Mouse (Mus musculus) adrenal gland, postnatal 14 days (tissue): Measurements from ENCODE around the gene Nup43. TPM values are rescaled to one million over a fixed set of nuclear protein-coding genes. Genes with fewer than 3 reads are reported as not detected.
A peak's percentile ranks its signal among the peaks of the same experiment; 100 is the strongest.
"Not testable (repeated sequence)": the region's sequence is repeated elsewhere in the genome, so short reads cannot be mapped to it uniquely, and the experiment has no call there.

ENCODE experiments used
- DNase-seq: peaks from one replicate; pipeline ENCODE4 v3.0.0; 2021; ENCODE audit warnings: mixed read lengths
- long read RNA-seq, 2 experiments: library from polyadenylated mRNA; stranded (forward); transcript quantifications; one replicate each; pipeline ENCODE4 v2.0.0; 2021
- total RNA-seq: library from RNA; stranded (reverse); gene quantifications from 2 replicates; pipeline ENCODE4 v1.2.3, GENCODE M21; 2021

Gene Nup43
- 10.7 and 12.3 TPM in 2 replicates for total RNA-seq
- long read RNA-seq, experiment 1, transcript Nup43-201 (8 exons, 1,286 nt): major isoform, 8 of 11 reads
- long read RNA-seq, experiment 1, partial matches to known transcripts: 0 of 11 reads
- long read RNA-seq, experiment 1, other reads (novel, unspliced or antisense): 3 of 11 reads
- long read RNA-seq, experiment 2, transcript Nup43-201 (8 exons, 1,286 nt): major isoform, 7 of 9 reads
- long read RNA-seq, experiment 2, partial matches to known transcripts: 1 of 9 reads
- long read RNA-seq, experiment 2, other reads (novel, unspliced or antisense): 1 of 9 reads

DNA sequence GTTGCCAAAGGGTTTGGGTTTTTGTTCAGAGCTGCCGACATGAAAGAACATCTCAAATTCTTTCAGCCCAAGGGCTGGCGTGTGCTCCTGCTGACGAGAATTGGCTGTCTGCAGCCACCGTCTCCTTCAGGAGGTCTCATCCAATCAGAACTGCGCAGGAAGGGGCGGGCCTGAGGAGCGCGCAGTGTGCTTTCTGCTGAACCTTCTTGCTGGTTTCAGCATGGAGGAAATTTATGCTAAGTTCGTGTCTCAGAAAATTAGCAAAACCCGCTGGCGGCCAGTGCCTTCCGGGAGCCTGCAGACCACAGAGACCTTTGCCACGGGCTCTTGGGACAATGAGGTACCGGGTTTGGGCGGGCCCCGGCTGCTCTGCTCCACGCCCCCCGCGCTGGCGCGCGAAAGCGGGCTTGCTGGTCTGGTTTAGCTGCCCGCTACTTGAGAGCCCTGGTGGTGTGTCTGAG, at the start of gene Nup43:
TSS of gene Nup43 (plus strand) at position 162 of the 461 bp plus-strand sequence.
- peak; percentile 94 for DNase-seq

DNA sequence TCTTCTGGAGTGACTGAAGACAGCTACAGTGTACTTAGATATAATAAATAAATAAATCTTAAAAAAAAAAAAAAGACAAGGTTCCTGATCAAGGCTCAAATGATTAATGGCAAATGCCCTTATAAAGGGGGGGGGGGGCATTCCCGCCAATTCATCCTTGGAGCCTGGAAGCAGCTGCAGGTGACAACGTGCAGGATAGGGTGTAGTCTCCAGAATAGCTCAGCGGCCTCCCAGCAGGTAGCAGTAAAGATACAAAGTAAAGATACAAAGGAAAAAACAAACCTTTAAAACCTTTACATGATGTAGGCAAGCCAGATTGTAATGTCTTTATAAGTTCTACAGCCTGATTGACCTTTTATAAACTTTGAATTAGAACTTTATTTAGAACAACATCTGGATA, 49.7 kb upstream of the Nup43 start:
- DNase-seq: not testable (repeated sequence)

DNA sequence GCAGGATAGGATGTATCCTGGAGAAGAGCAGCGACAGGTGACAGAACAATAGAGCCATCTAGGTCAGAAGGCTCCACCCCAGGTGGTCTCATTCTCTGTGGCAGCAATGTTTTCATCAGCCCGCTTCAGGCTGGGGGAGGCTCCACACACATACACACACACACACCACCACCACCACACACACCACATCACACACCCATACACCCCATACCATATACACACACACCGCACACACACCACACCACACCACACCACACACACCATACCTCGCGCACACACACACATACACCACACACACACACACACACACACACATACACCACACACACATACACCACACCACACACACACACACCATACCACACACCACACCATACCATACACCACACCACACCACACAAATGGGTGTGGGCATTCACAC, 47.5 kb upstream of the Nup43 start:
- DNase-seq: no peak

DNA sequence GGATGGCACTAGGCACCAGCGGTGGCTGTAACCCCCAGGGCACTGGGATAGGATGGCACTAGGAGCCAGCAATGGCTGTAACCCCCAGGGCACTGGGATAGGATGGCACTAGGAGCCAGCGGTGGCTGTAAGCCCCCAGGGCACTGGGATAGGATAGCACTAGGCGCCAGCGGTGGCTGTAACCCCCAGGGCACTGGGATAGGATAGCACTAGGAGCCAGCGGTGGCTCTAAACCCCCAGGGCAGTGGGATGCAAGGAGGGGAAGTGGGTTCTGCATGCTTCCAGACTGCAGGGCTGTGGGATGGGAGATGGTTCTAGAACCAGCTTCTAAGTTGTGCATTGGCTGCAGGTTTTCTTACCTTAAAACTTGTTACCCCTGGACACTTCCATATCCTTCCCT, 46.6 kb upstream of the Nup43 start:
- DNase-seq: no peak

DNA sequence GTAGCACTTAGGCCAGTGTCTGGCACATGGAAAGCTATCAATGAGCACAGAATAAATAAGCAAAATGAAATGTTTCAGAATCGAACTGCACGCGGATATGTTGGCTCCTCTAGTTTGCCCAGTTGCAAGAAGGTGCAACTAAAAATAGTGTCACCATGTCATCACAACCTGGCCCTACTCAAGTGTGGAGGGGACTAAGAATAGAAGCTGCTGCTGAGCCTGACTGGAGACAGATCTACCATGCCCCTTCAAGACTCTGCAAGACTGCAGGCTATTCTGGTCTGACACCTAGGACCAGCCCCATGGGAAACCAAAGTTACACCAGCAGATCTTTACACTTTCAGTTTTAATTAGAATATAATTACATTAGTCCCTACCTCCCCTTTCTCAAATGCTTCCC, 44.9 kb upstream of the Nup43 start:
- DNase-seq: no peak

DNA sequence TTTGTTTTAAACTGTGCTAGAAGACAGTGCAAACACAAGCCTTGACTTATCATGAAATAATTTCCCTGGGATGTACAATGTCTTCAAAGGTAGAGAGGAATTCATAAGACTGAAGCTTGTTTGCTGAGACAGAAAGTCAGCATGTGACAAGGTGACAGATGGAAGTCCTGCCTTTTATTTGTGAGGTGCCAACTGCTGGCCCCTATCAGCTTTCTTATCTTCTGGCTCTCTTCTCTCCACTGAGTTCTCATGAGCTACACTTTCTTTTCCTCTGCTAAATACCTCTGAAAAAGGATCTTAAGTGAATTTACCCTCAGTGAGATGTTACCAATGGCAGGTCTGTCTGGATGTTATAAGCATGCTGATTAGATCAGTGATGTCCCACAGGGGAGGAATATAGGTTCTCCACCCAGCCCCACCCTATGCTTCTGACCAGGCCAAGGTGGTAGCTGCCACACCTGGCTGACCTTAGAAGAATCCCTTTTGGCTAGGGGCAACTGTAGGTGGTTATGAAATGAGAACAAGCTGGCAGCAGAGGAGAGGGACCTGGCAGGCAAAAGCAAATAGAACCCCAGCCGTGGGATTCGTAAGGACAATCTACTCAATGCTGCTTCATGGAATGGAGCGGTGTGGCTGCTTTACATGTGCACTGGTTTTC, 43.3 kb upstream of the Nup43 start:
- no peak for DNase-seq

DNA sequence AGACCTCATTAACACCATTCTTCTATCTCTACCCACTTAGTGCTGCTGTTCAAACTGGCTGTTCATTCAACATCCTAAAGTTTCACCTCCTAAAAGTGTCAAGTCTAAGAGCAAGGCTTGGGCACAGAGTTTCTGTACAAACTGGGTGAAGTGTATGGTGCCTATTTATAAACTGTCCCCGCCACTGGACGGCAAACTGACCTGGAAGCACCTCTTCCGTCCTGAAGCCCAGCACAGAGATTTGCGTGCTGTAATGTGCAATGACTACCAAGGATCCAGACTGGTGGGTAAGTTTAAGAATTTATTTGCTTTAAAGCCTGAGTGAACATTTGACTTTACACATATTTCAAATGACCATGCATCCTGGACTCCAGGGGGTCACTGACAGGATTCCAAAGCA, 38.2 kb upstream of the Nup43 start:
- DNase-seq: no peak

DNA sequence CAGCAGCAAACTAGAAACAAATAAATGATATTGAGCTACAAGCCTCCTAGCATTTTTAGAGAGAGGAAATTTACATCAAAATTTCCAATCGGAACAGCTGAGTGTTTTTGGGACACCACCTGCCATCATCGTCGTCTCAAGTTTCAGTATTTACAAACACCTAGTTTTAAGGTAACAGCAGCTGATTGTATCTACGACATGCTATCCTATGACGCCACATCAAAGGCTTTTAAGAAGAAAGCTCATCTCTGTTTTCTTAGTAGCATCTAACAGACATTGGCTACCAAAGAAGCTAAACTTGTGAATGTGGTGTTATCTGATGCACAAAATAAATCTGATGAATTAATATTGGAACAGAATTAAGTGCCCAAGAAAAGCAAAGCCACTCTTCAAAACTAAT, 37.0 kb upstream of the Nup43 start:
- no peak for DNase-seq

DNA sequence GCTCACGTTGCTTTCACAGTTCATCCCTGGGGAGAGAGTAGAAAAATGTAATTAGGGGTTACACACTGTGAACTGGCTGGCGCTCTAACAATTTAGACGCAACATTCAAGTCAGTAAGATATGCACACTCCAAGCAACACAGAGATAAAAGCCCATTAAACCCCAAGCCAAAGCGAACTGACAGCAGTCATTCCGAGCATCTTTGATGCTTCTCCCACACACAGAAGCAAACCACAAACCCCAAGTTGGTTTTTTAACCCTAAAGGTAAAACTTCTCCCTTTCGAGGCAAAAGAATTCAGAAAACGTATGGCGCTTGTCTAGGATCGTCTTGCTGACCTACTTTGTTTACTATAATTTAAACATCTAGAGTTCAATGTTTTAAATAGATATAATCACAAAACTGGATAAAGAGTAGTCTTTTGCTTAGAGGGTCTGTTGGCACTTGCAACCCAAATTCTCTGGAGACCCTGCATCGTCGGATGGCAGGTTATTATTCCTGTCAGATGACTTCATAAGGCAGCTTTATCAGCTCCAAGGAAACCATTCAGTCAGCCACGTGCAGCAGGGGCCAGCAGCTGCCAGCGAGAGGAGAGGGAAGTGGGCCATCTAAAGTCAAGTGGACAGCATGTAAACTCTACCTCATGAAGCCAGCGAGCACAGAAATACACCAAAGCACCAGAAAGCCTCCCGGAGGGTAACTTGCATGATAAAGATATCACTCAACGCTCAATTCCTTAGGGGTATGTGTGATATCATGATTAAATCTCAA, 36.2 kb upstream of the Nup43 start:
- DNase-seq: no peak

DNA sequence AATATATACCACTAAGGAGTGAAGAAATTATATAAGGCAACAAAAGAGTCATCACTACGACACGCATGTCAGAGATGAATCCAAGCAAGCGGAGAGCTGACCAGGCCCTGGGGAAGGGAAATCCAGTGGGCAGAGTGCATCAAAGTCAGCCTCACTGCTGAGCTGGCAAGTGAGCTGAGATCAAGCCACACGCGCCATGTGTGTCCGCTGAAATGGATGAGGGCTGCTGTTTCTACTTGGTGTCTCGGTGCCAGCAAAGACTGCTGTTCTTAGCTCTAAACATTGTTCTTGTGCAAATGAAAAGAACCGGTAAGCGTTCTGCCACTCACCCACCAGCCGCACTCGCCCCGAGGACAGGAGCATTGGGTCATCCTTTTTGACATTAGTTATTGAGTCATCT, 26.9 kb upstream of the Nup43 start:
- no peak for DNase-seq

DNA sequence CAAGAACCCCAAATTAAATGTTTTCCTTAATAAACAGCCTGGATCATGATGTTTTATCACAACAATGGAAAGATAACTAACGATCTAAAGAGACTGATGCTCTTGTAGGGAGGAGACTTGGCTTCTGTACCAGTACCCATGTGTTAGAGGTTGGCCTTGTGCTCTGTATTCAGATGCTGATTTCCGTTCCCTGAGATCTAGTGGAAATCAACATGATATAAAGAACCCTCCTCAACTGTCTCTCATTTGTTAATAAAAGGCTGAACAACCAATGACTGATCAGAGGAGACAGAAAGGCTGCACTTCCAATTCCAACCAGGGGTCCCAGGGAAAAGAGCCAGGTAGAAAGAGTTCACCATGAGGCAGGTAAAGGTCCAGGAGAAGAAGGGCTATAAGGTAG, 21.4 kb upstream of the Nup43 start:
- DNase-seq: no peak

DNA sequence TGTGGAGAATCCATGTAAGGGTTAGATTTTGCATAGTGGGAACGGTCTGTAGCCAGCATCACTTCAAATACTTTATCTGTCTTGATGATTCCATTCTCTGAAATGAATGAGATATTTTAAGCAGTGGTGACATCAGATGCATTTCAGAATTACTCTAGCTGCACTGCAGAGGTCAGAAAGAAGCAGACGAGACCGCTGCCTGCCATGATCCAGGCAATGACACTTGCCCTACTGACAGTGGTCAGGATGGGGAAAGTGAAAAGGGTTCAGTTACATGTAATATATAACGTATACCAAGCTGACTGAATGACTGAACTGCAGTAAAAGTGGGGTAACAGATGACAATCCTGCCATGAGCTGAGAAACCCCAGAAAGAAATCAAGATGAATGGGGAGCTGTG, 18.2 kb upstream of the Nup43 start:
- no peak for DNase-seq

DNA sequence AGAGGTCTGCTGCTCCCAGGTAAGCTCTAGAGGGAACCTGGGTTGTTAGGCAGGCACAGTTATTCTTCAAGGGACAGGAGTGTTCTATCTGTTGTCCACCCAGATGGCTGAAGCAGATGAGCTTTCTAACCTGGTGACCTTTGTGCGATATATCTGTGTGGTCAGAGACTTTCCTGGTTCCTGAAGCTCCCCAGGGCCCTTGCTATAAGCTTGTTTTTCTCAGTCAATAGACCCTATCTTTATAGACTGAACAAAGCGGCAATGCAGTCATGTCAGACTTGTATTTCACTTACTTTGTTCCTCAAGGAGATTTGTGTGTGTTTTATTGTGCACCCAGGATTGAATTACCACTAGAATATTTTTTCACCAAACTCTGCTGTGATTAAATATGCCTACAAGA, 16.2 kb upstream of the Nup43 start:
- DNase-seq: no peak

DNA sequence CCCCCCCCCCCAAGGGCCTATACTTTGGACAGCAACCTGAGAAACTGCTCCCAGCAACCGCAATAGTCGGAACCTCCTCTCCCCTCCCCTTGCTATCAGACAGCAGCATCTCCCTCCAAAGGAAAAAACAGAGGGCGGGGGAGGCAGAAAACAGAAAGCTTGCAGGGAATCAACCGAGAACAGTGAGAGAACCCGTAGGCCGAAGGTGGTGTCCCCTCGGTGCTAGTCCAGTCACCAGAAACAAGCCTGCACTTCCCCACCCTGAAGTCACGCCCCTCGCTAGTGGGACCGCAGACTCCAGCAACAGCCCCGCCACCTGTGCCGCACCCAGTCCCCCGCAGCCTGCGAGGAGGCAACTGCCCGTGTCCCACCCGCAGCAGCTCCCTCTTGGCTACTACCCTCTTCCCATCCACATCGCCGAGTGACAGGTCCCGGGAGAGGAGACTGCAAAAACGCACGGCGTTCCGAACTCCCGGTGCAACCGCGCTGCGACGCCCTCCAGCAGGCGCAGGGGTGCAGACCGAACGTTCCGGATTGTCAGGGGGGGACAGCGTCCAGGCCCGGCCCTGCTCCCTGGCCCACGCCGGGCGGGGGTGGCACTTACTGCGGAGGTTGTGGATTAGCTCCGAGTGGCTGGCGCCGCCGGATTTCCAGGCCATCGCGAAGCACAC, 4.7 kb upstream of the Nup43 start:
- peak; percentile 92 for DNase-seq

DNA sequence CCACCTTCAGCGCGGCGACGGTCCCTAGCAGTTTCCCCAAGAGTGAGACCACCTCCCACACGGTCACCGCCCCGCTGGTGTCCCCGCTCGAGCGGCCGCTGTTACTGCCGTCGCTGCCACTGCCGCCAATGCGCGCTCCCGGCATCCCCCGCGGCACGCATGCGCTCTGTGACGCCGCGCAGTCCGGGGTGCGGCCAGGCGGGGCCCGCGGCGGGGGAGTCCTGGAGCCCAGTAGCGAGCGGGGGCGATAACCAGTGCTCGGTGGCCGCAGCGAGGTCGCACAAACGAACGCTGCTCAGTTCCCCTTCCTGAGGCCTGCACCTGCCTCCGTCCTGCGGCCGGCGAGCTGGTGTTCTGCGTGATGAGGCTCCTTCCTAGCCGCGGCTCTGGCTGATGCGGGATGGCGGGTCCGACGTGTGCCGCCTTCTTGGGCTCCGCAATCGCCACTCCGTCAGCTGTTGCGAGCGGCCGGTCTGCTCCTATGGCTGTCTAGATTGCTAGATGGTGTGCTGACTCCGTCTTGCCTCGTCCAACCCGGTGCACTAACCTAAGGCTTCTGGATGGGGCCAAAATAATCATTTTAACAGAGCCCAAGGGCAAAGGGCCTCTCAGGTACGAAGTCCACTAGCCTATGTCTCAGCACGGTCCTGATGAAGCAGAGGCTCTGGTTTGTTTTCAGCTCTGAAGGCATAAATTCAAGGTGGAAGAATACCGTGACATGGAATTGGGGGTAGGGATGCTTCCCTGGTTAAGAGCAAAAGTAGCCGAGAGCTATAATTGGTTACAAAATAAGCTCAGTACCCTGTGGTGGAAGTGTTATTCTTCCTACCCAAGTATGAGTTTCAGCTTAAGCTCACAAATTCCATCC, 3.9 kb upstream of the Nup43 start:
- peak; percentile 96 for DNase-seq

DNA sequence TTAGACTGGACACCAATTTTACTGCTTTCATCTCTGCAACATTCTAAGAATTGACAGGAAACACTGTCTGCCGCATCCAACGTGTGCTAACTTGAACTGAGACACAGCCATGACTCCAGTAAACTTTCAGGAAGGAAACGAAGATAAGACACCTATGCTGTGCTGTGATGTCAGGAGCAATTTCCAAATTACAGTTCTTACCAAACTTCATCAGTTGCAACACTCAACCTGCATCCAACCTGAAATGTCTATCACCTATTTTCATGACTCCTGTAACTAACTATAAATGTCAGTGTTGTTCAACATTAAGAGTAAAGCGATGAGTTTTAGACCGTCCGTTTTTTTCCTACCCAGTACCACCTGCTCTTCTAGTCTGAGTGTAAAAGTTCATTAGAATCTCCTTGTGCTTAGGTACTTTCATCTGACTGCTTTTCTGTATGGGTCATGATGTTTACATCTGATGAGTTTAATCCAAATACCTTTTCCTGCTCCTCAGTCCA, 3.2 kb upstream of the Nup43 start:
- DNase-seq: no peak

DNA sequence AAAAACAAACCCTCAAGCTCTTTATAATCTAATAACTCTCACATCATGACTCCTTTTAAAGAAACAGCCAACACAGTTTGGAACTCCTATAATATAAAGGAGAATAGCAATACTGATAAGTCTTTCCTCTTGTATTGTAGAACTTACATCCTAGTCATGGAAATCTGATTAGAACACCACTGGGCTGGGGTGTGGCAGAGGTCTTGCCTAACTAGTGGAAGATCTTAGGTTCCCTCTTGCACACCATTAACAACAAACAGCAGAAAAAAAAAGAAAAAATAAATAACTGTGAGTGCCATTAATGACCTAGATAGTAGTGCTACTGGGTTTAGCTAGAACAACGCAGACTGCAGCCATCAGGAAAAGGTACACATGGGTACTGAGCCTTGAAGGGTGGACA, 2.4 kb upstream of the Nup43 start:
- no peak for DNase-seq

DNA sequence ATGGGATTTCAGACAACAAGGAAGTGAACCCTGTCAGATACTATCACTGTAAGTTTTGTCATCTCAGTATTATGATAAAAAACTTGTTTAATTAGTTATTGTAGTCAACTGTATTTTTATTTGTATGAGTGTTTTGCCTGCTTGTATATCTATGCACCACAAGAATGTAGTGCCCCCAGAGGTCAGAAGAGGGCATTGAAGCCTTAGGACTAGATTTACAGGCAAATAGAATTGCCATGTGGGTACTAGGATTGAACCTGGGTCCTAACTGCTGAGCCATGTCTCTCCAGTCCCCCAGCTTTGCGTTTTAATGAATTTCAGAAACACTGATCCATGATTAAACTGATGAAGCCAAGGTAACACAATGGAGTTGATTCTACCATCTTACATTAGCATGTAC, 6.4 kb downstream of the Nup43 start:
- DNase-seq: peak; percentile 38

DNA sequence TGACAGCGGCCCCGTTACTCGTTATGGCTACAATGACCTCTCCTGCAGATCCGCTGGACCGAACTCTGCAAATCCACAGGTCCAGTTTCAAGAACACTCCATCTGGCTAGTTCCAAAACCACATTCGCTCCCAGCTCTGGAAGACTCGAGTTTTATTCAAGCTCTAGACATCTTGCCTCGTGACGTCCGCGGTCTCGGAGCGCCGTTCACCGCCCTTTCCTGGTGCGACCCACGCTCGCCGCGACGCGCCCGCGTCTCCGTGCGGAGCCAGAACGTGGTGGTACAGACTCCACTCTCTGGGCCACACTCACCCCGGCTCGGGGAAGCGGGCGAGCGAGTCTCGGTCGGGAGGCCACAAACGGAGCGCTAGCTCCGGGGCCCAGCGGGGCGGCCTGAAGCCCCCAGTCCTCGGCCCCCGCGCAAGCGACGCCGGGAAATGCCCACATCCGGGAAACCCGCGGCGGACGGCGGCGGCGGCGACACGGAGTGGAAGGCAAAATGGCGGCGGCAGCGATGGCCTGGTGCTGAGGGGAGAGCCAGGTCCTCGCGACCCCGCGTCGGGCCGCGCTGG, 13.5 kb downstream of the Nup43 start, which contains the start of the genes Pcmt1 and Lats1:
TSS of gene Pcmt1 (minus strand) at position 406 of the 571 bp plus-strand sequence.
TSS of gene Lats1 (plus strand) at position 484 of the 571 bp plus-strand sequence.
- DNase-seq: peak; percentile 95

DNA sequence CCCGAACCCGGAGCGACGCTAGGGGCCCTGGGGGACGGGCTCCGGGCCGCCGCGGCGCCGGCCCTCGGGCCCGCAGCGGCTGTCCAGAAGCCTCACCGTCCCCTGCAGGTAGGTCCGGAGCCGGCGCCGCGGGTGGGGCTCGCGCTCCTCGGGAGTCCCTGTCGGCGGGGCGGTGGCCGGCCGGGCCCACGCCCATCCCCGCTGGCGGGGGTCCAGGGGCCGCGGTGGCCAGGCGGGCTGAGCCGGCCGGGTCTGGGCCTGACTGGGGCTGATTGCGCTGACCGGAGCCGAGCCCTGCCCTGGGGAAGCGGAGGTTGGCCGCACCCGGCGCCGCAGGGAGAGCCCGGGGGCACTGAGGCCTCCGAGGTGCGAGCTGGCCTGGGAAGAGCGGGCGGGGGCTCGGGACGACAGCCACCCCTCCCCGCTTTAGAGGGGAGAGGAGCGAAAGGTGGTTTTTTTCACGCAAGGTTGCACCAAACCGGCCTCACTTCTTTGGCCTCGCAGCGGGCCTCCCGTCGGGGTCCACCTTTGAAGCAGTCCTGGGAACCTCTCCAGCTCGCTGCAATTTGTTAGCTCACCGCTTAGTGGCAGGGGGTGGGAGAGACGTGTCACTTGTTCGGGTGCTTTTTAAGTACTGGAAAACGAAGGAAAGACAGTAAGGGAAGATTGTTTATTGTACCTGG, 14.2 kb downstream of the Nup43 start:
- DNase-seq: peak; percentile 88
